Mouse (Mus musculus): ENCODE results near the gene Chid1. TPM values are rescaled to one million over a fixed set of nuclear protein-coding genes. Genes with fewer than 3 reads are reported as not detected.
"Not testable (repeated sequence)": the region's sequence is repeated elsewhere in the genome, so short reads cannot be mapped to it uniquely, and the experiment has no call there.

Gene Chid1
- total RNA-seq, 2 experiments from 2014 or later = 79.9 to 86.7 TPM

GRCm38 (mm10) chr7:141464603-141465201 lies 75.0 kb downstream of the Chid1 start:
- DNase-seq (ENCODE audit: low spot score in 2 of 2) = no peak

DNA sequence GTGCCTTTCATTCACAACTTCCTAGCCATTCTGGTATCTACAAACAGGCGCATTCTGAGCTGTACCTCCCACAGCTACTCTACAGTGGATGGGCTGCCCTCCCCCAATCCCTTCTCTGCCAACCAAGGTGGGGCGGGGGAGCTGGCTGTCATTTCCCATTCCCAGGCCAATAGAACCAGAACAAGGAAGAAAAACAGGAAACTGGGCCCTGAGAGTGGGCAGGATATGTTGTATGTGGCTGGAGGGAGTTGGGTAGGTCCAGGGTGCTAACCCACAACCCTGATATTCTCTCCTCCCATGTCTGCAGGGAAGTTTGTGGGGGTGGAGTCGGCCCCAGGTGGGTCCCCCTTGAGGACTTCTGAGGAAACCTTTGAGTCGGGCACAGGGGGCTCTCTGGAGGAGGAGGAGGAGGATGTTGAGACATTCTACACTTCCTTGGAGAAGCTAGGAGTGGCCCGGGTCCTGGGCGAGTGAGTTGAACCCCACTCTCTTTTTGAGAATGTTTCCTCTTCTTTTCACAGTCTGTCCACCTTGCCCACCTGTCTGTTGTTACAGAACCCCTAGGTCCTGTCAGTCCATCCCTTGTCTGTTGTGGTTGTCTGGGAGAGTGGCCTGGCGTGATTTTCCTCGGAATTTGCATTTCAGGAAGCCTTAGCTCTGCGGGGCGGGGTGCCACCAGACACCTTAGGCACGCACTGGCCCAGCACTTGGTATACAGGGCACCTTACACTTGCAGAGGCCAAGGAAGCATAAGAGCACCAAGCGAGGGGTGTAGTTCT lies 75.6 kb downstream of the Chid1 start:
- no peak for DNase-seq (ENCODE audit: low spot score in 2 of 2)

DNA sequence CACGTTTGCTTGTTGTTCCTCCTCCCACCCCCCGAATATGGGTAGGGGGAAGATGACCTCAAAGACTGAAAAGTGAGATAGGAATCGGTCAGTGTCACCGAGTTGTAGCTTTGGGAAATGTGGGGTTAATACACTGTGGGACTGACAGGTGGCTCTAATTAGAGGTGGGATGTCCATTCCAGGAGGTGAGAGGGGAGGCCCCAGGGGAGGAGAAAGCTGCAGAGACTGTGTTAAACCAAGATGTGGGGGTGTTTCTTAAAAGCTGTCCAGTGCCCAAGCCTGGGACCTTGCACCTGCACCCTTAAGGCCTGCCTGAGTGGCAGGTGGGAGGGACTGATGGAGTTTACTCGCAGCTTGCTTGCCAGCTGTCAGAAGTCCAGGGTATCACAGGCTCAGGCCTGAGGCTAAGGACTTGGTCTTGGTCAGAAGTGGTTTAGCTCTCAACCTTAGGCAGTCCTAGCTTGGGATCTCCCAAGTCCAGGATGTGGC lies 77.3 kb downstream of the Chid1 start:
- no peak for DNase-seq (ENCODE audit: low spot score in 2 of 2)

DNA sequence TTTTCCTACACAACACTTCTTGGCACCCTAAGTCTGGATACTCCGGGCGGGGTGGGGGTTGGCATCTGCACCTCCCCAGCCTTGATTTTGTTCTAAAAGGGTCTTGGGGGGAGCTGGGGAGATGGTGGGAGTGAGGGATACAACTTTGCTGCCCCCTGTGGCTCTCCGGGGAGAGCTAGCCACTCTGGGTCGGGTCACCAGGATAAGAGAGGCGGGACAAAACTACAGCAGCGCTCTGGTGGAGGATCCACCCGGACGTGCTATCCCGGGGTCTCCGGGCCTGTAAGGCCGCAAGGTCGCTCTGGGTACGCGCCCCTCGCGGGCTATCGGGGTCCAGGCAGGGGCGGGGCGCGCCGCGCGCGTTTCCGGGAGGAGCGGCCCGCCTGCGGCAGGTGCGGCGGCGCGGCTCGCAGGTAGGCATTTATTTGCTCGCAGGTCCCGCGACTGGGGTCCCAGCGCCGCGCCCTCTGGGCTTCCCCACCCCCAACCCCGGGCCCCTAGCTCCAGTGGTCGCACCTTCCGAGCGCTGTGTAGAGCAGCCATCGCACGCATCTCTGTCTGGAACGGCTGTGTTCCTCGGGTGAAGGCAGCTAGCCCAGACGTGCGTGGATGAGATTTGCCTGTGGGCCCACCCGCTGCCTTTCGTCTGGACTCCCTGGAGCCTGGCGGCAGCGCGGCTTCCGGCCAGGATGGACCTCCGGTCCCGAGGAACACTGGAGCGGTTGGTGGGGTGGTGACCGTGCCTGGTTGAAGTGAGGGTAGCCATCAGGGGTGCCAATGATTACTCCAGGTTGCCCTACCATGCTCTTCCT lies 77.9 kb downstream of the Chid1 start:
- no peak for DNase-seq (ENCODE audit: low spot score in 2 of 2)

DNA sequence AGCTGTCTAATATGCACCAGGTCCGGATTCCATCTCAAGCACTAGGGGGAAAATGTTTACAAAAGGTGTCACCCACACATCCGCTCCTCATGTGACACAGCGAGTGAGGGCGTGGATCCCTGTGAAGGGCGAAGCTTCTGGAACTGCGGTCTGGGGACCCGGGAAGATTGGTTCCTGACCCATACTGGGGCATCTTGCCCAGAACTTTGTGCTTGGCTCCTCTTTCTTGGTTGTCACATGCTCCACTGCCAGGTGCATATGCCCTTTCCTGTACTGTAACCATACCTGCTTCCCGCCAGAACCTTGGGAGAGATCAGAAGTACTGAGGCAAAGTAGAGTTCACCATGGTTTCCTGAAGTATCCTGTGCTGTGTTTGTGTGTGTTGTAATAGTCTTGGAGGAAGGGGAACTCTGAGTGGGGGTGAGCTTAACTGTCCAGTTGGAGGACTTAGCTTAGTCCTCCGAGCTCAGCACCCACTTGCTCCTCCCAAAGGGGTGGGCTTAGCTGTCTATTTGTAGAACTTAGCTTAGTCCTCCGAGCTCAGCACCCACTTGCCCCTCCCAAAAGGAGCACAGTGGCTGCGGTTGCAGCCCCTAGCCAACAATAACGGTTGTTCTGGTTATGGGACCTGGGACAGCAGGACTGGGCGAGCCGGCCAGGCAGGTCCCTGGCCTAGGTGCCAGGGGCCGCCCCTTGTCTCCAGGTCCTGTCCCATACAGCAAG lies 79.1 kb downstream of the Chid1 start, which contains the start of gene Cracr2b:
Cracr2b (plus strand) TSS at position 704 of the 723 bp plus-strand sequence.
- no peak for DNase-seq (ENCODE audit: low spot score in 2 of 2)

- no peak for DNase-seq (ENCODE audit: low spot score in 2 of 2)
Measured at GRCm38 (mm10) chr7:141460001-141460390, 79.7 kb downstream of the Chid1 start.

DNA sequence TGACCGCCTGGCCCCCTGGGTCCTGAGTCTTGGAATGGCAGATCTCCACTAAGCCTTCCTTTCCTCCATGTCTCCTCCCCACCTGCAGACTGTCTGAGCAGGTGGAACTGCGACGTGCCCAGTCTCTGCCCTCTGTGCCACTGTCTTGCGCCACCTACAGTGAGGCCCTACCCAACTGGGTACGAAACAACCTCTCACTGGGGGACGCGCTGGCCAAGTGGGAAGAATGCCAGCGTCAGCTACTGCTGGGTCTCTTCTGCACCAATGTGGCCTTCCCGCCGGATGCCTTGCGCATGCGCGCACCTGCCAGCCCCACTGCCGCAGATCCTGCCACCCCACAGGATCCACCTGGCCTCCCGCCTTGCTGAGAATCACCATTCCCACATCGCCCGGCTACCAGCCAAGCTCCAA lies 80.4 kb downstream of the Chid1 start:
- DNase-seq (ENCODE audit: low spot score in 2 of 2) = no peak

- DNase-seq (ENCODE audit: low spot score in 2 of 2) = no peak
Measured at GRCm38 (mm10) chr7:141458661-141459060, 81.0 kb downstream of the Chid1 start.

DNA sequence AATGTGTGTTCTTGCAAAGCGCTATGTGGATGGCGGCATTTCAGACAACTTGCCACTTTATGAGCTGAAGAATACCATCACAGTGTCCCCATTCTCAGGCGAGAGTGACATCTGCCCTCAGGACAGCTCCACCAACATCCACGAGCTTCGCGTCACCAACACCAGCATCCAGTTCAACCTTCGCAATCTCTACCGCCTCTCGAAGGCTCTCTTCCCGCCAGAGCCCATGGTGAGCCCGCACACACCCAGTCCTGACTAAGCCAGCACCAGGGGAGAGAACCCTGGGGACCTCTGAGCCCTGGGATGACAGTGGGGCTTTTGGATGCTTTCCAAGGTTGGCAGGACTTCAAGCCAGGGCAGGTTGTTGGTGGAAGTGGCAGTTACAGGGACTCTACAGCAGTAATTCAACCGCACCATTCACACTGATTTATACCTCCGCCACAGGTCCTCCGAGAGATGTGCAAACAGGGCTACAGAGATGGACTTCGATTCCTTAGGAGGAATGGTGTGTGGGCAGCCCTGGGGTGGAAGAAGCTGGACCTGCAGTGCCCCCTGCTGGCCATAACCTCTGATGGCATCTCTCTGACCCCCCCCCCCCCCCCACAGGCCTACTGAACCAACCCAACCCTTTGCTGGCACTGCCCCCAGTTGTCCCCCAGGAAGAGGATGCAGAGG lies 81.5 kb downstream of the Chid1 start:
- no peak for DNase-seq (ENCODE audit: low spot score in 2 of 2)

- no peak for DNase-seq (ENCODE audit: low spot score in 2 of 2)
Measured at GRCm38 (mm10) chr7:141457236-141457635, 82.4 kb downstream of the Chid1 start.

- no peak for DNase-seq (ENCODE audit: low spot score in 2 of 2)
Measured at GRCm38 (mm10) chr7:141456739-141457138, 82.9 kb downstream of the Chid1 start.

- DNase-seq (ENCODE audit: low spot score in 2 of 2) = peak in 1 of 2 experiments; percentile 65
Measured at GRCm38 (mm10) chr7:141455610-141456314, 83.9 kb downstream of the Chid1 start.

DNA sequence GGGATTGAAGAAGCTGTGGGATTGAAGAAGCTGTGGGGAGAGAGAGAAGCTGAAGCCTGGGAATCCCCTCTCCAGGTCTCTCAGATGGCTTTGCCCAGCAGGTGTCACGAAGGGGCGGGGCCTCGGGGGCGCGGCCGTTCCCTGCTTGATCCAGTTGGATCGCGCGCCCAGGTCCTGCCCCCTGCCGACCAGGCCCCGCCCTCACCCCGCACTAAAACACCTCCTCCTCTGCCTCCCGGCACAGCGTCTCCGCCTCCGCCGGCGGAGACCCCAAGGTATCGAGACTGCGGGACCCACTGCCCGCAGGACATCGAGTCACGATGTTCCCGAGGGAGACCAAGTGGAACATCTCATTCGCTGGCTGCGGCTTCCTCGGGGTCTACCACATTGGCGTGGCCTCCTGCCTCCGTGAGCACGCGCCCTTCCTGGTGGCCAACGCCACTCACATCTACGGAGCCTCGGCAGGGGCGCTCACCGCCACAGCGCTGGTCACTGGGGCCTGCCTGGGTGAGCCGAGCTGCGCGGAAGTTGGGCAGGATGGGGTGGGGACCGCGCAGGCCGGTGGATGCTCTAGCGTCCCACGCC lies 84.6 kb downstream of the Chid1 start, which contains the start of gene Pnpla2:
Pnpla2 (plus strand) TSS at position 232 of the 585 bp plus-strand sequence.
- peak; percentile 85 to 92 for DNase-seq (ENCODE audit: low spot score in 2 of 2)

DNA sequence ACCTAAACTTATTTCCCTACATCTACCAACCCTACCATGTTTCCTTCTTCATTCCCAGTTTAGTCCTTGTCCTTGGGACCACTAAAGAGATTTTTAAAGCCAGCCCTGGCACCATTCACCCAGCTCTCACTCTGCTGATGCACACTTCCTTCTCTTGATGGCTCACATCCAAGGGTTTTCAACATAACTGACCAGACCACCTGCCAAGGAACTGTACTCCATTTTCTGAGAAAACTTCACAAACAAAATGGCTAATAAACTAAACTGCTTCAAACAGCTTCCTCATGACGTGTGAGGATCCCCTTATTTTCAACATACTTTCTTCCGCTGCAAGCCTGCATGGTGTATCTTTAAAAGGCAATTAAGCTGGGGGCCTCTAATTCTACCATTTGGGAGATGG lies 86.0 kb downstream of the Chid1 start:
- DNase-seq (ENCODE audit: low spot score in 2 of 2) = no peak

DNA sequence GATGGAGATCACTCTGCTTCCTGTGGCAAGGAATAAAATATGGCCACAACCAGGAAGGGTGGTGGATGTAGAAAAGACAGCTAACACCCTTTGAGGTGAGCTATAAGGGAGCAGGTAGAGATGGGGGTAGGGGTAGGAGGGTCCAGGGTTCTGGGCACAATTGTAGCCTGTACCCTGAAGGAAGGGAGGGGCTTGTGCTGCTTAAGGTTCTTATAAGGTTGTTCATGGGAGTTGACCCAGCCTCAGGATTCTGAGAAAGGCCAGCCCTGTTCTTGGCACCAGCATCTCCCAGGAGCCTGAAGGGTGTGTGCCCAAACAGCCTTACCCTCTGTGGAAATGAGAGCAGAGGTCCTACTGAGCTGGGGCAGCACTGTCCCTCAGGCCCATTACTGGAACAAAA lies 87.7 kb downstream of the Chid1 start:
- DNase-seq (ENCODE audit: low spot score in 2 of 2) = no peak

DNA sequence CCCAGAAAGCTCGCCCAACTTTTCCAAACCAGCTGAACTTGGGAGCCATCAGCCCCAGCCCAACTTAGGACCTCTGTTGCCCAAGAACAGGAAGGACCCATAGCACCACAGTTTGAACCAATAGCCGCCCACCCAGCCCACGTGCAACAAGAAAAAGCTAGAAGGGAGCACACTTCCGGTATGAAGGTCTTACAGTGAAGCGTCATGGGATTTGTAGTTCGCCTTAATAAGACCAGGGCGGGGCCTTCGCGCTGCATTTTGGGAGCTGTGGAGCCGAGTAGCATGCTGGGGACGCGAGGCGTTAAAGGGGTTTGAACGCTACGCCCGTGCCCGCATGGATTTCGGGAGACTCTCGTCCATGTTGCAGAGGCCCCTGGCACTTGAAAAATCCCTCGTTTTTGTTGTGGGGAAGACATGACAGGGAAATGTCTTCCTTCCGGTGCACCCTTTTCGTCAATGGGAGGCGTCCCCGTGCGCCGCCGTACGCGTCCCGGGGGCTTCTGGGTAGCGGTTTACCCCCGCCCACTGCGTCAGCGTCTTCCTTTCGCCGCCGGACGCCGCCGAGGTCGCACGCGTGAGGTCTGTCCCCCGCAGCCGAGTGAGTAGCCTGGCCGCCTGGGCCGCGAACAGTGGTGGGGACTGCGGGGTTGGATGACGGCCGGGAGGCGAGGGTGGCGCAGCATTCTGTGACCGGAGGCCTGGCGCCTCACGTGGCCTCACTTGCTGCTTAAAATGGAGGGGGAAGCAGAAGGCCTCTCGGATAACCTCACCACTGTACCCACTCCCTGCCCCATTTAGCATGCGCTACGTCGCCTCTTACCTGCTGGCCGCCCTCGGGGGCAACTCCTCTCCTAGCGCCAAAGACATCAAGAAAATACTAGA lies 92.3 kb downstream of the Chid1 start, which contains the start of gene Rplp2:
Rplp2 (plus strand) TSS at position 261 of the 882 bp plus-strand sequence.
- peak; percentile 95 to 98 for DNase-seq (ENCODE audit: low spot score in 2 of 2)

DNA sequence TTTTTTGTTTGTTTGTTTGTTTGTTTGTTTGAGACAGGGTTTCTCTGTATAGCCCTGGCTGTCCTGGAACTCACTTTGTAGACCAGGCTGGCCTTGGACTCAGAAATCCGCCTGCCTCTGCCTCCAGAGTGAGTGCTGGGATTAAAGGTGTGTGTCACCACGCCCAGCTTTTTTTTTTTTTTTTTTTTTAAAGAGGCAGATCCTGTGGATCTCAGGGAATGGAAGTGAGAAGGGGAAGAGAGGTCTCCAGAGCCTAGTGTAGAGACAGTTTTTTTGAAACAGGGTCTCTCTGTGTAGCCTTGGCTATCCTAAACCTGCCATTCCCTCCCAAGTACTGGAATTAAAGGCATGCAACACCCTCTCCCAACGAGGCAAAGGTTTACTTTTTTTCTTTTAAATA lies 93.3 kb downstream of the Chid1 start:
- not testable (repeated sequence) for DNase-seq (ENCODE audit: low spot score in 2 of 2)

GRCm38 (mm10) chr7:141443828-141444237 lies 95.8 kb downstream of the Chid1 start, which contains the start of gene Pidd1:
Pidd1 (minus strand) TSS chr7:141444025.
- DNase-seq (ENCODE audit: low spot score in 2 of 2) = no peak

Measured in layer of hippocampus, postnatal 14 days (tissue).